ENCODE assay signal across 9 mouse cellular contexts in genomic region chr11:59538387-59538786, GRCm38 (mm10). TPM values are rescaled to one million over a fixed set of nuclear protein-coding genes. Genes with fewer than 3 reads are reported as not detected.
DNase-seq lines count a peak whose midpoint lies in the region; ATAC-seq and TF ChIP-seq lines count a peak whose summit lies in the region.
"Had no signal": no experiment of that assay in that cellular context is flagged by ENCODE, and none has a peak within 500 bp of the region (broad histone marks: within the 10 kb centered on the region; RNA-seq: fewer than 3 reads in every experiment).

No protein-coding gene starts in this region.

- intact Hi-C loops in heart, adult 2 months (cut with DNase I), result no loop called here

- H3K4me3 ChIP-seq in heart, adult 2 months, result no peak overlapping the region
- no peak overlapping the region for H3K4me3 ChIP-seq in heart, embryonic 10.5 days
- no peak overlapping the region for H3K4me3 ChIP-seq in kidney, adult 2 months (ENCODE audit: insufficient read depth, low read depth, low read length)
- H3K4me3 ChIP-seq in liver, postnatal 0 days (ENCODE audit: low read depth, low read length), result no peak overlapping the region

- no peak overlapping the region for H3K27ac ChIP-seq in heart, adult 2 months
- H3K27ac ChIP-seq in heart, embryonic 10.5 days, result no peak overlapping the region
- no peak overlapping the region for H3K27ac ChIP-seq in kidney, adult 2 months (ENCODE audit: insufficient read depth, low read depth, low read length)
- no peak overlapping the region for H3K27ac ChIP-seq in liver, postnatal 0 days (ENCODE audit: low read depth)

- H3K4me1 ChIP-seq in heart, adult 2 months (ENCODE audit: control insufficient read depth, insufficient read depth, low read length), result peaks cover 2% of the 10 kb centered on the region; the same call in 1 of the 2 replicates
- no peaks in the 10 kb centered on the region for H3K4me1 ChIP-seq in heart, embryonic 10.5 days
- H3K4me1 ChIP-seq in kidney, adult 2 months (ENCODE audit: control insufficient read depth, insufficient read depth, low read length), result no peaks in the 10 kb centered on the region
- peaks cover 12% of the 10 kb centered on the region for H3K4me1 ChIP-seq in liver, postnatal 0 days (ENCODE audit: insufficient read depth)

- peak; percentile 62 to 71 for DNase-seq in heart, adult 2 months
- DNase-seq in heart, embryonic 10.5 days (ENCODE audit: low spot score), result no peak
- peak; percentile 62 for DNase-seq in WW6 (ENCODE audit: low read depth, low spot score)
- DNase-seq in gastrocnemius, adult 18-20 months (ENCODE audit: low spot score), result peak; percentile 74
- peak; percentile 32 for DNase-seq in kidney, adult 2 months
- DNase-seq in liver, postnatal 0 days, result peak; percentile 70
- DNase-seq in right cerebral cortex, postnatal 25 days, result peak; percentile 36

- no peak for TF ChIP-seq EP300 in heart, adult 2 months (IDR thresholded peaks at IDR 0.05; ENCODE audit: insufficient read depth, low read depth, low read length)
- TF ChIP-seq EP300 in liver, postnatal 0 days (IDR thresholded peaks at IDR 0.05; ENCODE audit: low read depth), result no peak

- TF ChIP-seq CTCF in heart, adult 2 months (IDR thresholded peaks at IDR 0.05), result peak; percentile 15; the same call in 1 of the 2 replicates
- TF ChIP-seq CTCF in kidney, adult 2 months (conservative IDR thresholded peaks at IDR 0.05; ENCODE audit: insufficient read depth, insufficient read length, low read depth, low read length), result peak; percentile 35
- peak; percentile 53 for TF ChIP-seq CTCF in liver, postnatal 0 days (IDR thresholded peaks at IDR 0.05; ENCODE audit: low read depth)

- TF ChIP-seq POLR2A in heart, adult 2 months (IDR thresholded peaks at IDR 0.05; ENCODE audit: insufficient read depth, low read depth, low read length), result no peak
- no peak for TF ChIP-seq POLR2A in kidney, adult 2 months (IDR thresholded peaks at IDR 0.05; ENCODE audit: low read depth, low read length)

- no peaks in the 10 kb centered on the region for H3K79me2 ChIP-seq in heart, adult 2 months (replicated peaks; ENCODE audit: control insufficient read depth, insufficient read depth, low read length)

- no peak overlapping the region for H3K4me2 ChIP-seq in liver, postnatal 0 days (ENCODE audit: low read depth, low read length)

- no peak overlapping the region for H3K9ac ChIP-seq in heart, adult 2 months (ENCODE audit: low read depth, low read length)
- H3K9ac ChIP-seq in liver, postnatal 0 days (replicated peaks), result no peak overlapping the region

- 38% methylated on average over 11 of the region's 11 CpGs for WGBS in heart, adult 2 months
- WGBS in heart, embryonic 10.5 days, result 38% methylated on average over 11 of the region's 11 CpGs
- WGBS in kidney, adult 2 months, result 22% methylated on average over 11 of the region's 11 CpGs
- WGBS in liver, postnatal 0 days (ENCODE audit: insufficient replicate concordance), result 22% methylated on average over 11 of the region's 11 CpGs

- no peaks in the 10 kb centered on the region for H3K36me3 ChIP-seq in heart, adult 2 months (ENCODE audit: control insufficient read depth, insufficient read depth, low read length)
- H3K36me3 ChIP-seq in heart, embryonic 10.5 days, result no peaks in the 10 kb centered on the region
- H3K36me3 ChIP-seq in kidney, adult 2 months (ENCODE audit: control insufficient read depth, insufficient read depth, low read length), result no peaks in the 10 kb centered on the region
- no peaks in the 10 kb centered on the region for H3K36me3 ChIP-seq in liver, postnatal 0 days (replicated peaks; ENCODE audit: insufficient read depth, low read length)

- H3K27me3 ChIP-seq in heart, adult 2 months (ENCODE audit: control insufficient read depth, insufficient read depth, low read length), result no peaks in the 10 kb centered on the region
- H3K27me3 ChIP-seq in heart, embryonic 10.5 days (ENCODE audit: insufficient read depth, poor library complexity, severe bottlenecking), result no peaks in the 10 kb centered on the region
- H3K27me3 ChIP-seq in kidney, adult 2 months (replicated peaks; ENCODE audit: control insufficient read depth, insufficient read depth, low read length), result no peaks in the 10 kb centered on the region; the same call in 1 of the 2 replicates
- no peaks in the 10 kb centered on the region for H3K27me3 ChIP-seq in liver, postnatal 0 days (ENCODE audit: insufficient read depth, low read length)

- H3K9me3 ChIP-seq in heart, embryonic 10.5 days, result no peaks in the 10 kb centered on the region
- no peaks in the 10 kb centered on the region for H3K9me3 ChIP-seq in liver, postnatal 0 days (ENCODE audit: low read length)

- peak; percentile 37 for ATAC-seq in liver, postnatal 0 days
- no peak for ATAC-seq in erythroid progenitor cell, adult 5-6 weeks (replicated peaks; ENCODE audit: low FRiP score, poor library complexity, severe bottlenecking)

RNA-seq across cellular contexts. Expression of gene Nlrp3, which starts 3.0 kb away (rescaled TPM):
- under 1 TPM; 0.45 to 0.55 TPM for total RNA-seq in heart, adult 2 months (2021)
- polyA plus RNA-seq in heart, adult 2 months (2012; rRNA removed), result 0.33 and 0.38 TPM in 2 replicates
- polyA plus RNA-seq in heart, embryonic 10.5 days (2016; fragmentation: Nextera tagmentation; extraction: Ambion mirVana), result 0.40 TPM in 1 of 2 replicates, not detected in the other
- under 1 TPM in 1 of 2 experiments, not detected in 1; 0.12 TPM for total RNA-seq in gastrocnemius, adult 18-20 months (2021)
- polyA plus RNA-seq in kidney, adult 2 months (2012; rRNA removed), result 0.37 and 0.42 TPM in 2 replicates
- polyA plus RNA-seq in liver, postnatal 0 days (2015; fragmentation: Nextera tagmentation; extraction: Ambion mirVana), result 0.80 and 0.91 TPM in 2 replicates
- total RNA-seq in erythroid progenitor cell, adult 5-6 weeks (2015; ENCODE audit: low replicate concordance), result 0.72 and 0.84 TPM in 2 replicates
- total RNA-seq in erythroid progenitor cell, adult 5-6 weeks (2017; ENCODE audit: low replicate concordance), result 0.13 and 1.3 TPM in 2 replicates

RNA-seq across cellular contexts. Expression of gene Zkscan17, which starts 11.8 kb away (rescaled TPM):
- total RNA-seq in heart, adult 2 months (2021), result 10 to 100 TPM; 11.7 to 14.8 TPM
- 7.8 and 10.0 TPM in 2 replicates for polyA plus RNA-seq in heart, adult 2 months (2012; rRNA removed)
- polyA plus RNA-seq in heart, embryonic 10.5 days (2016; fragmentation: Nextera tagmentation; extraction: Ambion mirVana), result 19.9 and 22.9 TPM in 2 replicates
- 10 to 100 TPM; 14.3 to 15.6 TPM for total RNA-seq in gastrocnemius, adult 18-20 months (2021)
- polyA plus RNA-seq in kidney, adult 2 months (2012; rRNA removed), result 11.0 and 12.7 TPM in 2 replicates
- polyA plus RNA-seq in liver, postnatal 0 days (2015; fragmentation: Nextera tagmentation; extraction: Ambion mirVana), result 5.2 and 5.4 TPM in 2 replicates
- 1.7 and 2.9 TPM in 2 replicates for total RNA-seq in erythroid progenitor cell, adult 5-6 weeks (2015; ENCODE audit: low replicate concordance)
- total RNA-seq in erythroid progenitor cell, adult 5-6 weeks (2017; ENCODE audit: low replicate concordance), result 3.0 and 3.7 TPM in 2 replicates

RNA-seq across cellular contexts. Expression of gene Olfr222, which starts 37.6 kb away (rescaled TPM):
- not detected for total RNA-seq in heart, adult 2 months (2021)
- not detected in 2 replicates for polyA plus RNA-seq in heart, adult 2 months (2012; rRNA removed)
- polyA plus RNA-seq in heart, embryonic 10.5 days (2016; fragmentation: Nextera tagmentation; extraction: Ambion mirVana), result not detected in 2 replicates
- total RNA-seq in gastrocnemius, adult 18-20 months (2021), result not detected
- not detected in 2 replicates for polyA plus RNA-seq in kidney, adult 2 months (2012; rRNA removed)
- not detected in 2 replicates for polyA plus RNA-seq in liver, postnatal 0 days (2015; fragmentation: Nextera tagmentation; extraction: Ambion mirVana)
- not detected in 2 replicates for total RNA-seq in erythroid progenitor cell, adult 5-6 weeks (2015; ENCODE audit: low replicate concordance)
- total RNA-seq in erythroid progenitor cell, adult 5-6 weeks (2017; ENCODE audit: low replicate concordance), result not detected in 2 replicates
- total RNA-seq: layer of hippocampus, adult 8-10 months had no signal

RNA-seq across cellular contexts. Expression of gene Olfr223, which starts 54.7 kb away (rescaled TPM):
- not detected for total RNA-seq in heart, adult 2 months (2021)
- polyA plus RNA-seq in heart, adult 2 months (2012; rRNA removed), result not detected in 2 replicates
- polyA plus RNA-seq in heart, embryonic 10.5 days (2016; fragmentation: Nextera tagmentation; extraction: Ambion mirVana), result not detected in 2 replicates
- not detected for total RNA-seq in gastrocnemius, adult 18-20 months (2021)
- not detected in 2 replicates for polyA plus RNA-seq in kidney, adult 2 months (2012; rRNA removed)
- not detected in 2 replicates for polyA plus RNA-seq in liver, postnatal 0 days (2015; fragmentation: Nextera tagmentation; extraction: Ambion mirVana)
- total RNA-seq in erythroid progenitor cell, adult 5-6 weeks (2015; ENCODE audit: low replicate concordance), result not detected in 2 replicates
- total RNA-seq in erythroid progenitor cell, adult 5-6 weeks (2017; ENCODE audit: low replicate concordance), result not detected in 2 replicates
- total RNA-seq: layer of hippocampus, adult 8-10 months had no signal
